Mouse (Mus musculus) urinary bladder, adult 18-20 months (tissue): ENCODE data around the gene Thpo.

ENCODE experiments used
- DNase-seq, 2 experiments: peaks; one replicate each; pipeline ENCODE4 v3.0.0; 2022; ENCODE audit warnings: low spot score in 2 of 2, mixed read lengths in 2 of 2

Gene Thpo

GRCm38 (mm10) chr16:20724338-20724748 is 10.0 kb downstream of the Thpo start:
- DNase-seq = peak; percentile 22 to 52

DNA sequence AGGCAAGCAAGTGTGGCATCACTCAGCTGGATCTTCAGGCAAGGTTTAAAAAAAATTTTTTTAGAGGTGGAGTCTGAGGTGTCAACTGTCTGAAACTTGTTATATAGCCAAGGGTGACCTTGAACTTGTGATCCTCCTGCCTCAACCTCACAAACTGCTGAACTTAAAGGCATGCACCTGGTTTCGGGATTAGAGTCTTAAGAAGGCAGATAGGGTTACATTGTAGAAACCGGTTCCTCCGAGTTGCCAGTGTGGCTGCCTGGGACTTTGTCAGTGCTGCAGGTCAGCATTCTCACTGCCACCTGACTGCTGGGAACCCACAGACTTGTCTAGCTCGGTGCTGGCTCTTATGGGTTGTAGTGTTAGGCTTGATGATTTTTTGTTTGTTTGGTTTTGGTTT is 11.1 kb downstream of the Thpo start:
- DNase-seq = no peak

DNA sequence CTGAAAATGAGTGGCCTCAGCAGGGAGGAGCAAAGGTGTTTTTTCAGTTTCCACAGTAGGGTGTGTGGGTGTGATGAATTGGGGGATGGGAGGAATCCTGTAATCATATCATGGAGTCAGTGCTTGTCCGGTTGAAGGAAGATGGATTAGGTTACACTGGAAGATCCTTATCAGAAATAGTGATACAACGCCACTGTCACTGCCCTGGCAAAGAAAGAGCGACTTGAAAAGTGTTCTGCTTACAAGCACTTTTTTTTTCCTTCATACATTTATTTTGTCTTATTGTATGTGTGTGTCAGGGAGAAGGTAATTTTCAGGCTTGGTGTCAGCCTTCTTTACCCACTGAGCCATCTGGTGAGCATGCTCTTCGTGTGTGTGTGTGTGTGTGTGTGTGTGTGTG is 11.6 kb downstream of the Thpo start:
- DNase-seq = no peak

DNA sequence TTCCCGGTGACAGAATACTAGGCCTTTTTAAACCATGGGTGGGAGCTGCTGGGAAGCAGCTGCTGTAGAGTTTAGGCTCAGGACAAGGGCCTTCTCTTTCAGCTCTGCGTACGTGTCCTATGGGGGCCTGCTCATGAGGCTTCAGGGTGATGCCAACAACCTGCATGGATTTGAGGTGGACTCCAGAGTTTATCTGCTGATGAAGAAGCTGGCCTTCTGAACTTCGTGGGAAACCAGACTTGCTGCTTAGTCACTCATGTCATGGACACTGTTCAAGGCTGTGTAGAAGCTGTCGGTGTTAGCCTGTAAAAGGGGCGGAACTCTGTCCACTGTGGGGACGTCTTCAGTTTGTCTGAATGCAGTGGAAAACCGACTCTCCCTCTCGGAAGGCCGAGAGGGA is 12.5 kb downstream of the Thpo start:
- no peak for DNase-seq

GRCm38 (mm10) chr16:20717978-20718670 is 16.2 kb downstream of the Thpo start:
- no peak for DNase-seq

GRCm38 (mm10) chr16:20717181-20717977 is 16.9 kb downstream of the Thpo start, which contains the start of the genes Polr2h and Clcn2:
Gene Polr2h, plus strand, starts transcription at chr16:20717665.
Gene Clcn2, minus strand, starts transcription at chr16:20717746.
- peak; percentile 96 to 98 for DNase-seq

DNA sequence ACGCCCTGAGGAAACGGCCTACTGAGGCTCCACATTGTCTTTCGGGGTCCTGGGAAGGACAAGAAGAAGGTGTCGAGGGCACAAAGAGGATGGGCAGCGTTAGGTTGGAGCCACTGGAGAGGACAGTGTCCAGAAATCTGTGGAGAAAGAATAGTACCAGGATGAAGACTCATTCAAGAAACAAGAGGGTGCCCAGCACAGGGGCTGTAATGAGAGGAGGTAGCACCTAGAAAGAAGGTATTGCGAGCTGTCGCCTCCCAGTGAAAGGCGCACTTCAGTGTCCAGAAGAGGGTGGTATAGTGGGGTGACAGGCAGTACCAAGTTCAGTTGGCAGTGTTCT is 17.5 kb downstream of the Thpo start:
- DNase-seq = no peak

GRCm38 (mm10) chr16:20715976-20716840 is 18.1 kb downstream of the Thpo start:
- peak; percentile 68 to 84 for DNase-seq

DNA sequence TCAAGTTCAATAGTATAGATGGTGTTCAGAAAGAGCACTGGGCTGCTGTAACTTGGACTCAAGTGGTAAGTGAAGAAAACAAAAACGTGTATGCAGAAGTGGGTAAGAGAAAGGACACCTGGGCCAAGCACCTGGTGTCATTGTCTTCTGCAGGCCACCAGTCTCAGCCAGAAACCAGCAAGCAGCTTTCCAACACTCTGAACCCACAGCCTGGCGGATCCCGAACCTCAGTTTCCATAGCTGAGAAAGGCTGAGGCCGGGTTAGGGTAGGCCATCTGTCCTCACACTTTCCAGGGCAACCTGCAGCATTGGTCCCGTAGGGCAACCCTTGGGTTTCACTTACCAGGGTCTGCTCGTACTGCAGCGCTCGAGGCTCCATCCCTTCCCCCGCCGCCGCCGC is 18.7 kb downstream of the Thpo start:
- DNase-seq = no peak

DNA sequence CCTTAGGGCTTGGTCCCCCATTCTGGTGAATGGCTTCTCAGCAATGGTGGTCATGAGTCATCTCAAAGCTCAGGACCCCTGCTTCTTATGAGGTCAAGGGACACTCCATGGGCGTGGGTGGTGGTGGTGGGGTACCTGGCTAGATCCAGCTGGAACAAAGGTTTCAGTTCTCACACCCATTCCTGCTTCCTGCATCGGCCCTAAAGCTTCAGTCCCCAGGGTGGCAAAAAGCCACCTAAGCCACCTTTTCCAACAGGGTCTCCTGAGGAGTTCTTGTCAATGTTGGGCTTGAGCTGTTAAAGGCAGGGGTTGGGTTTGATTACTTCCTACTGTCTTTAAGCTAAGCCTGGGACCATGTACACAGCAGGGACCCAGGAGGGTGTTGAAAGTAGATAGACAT is 19.1 kb downstream of the Thpo start:
- DNase-seq = no peak

DNA sequence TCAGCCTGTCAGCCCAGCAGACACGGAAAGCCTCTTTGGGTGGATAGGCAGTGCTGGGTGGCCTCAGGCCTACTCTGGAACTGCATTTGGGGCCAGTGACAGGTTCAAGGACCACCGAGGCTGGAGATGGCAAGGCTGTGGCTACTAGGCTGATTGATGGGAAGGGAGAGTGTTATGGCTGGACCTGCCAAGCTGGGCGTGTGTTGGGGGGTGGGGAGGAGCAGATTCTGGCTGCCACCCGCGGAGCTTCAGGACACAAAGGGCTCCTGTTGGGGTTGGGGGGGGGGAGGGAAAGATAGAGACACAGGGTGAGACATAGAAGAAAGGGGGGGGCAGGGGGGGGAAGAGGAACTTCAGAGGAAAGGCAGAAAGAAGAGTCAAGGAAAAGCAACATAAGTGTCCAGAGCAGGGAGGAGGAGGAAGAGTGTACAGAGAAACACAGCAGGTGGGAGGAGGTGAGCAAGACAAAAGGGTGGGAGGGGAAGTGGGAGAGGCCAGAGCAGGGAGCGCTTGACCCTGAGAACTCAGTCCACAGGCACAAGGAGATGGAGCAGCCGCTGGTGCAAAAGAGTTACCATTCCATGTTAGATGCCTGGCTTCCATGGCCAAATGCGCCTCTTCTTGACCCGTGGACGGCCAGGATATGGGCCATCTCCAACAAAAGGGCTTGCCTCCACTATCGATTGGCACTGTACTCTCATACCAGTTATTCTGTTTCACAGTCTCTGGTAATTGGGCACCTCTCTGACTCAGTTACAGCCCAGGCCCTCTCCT is 19.8 kb downstream of the Thpo start:
- DNase-seq = no peak

GRCm38 (mm10) chr16:20712889-20713288 is 21.4 kb downstream of the Thpo start:
- no peak for DNase-seq

- DNase-seq = no peak
Observed at GRCm38 (mm10) chr16:20712190-20712589, 22.1 kb downstream of the Thpo start.

- no peak for DNase-seq
Observed at GRCm38 (mm10) chr16:20710810-20711209, 23.5 kb downstream of the Thpo start.

GRCm38 (mm10) chr16:20710370-20710769 is 23.9 kb downstream of the Thpo start:
- no peak for DNase-seq

DNA sequence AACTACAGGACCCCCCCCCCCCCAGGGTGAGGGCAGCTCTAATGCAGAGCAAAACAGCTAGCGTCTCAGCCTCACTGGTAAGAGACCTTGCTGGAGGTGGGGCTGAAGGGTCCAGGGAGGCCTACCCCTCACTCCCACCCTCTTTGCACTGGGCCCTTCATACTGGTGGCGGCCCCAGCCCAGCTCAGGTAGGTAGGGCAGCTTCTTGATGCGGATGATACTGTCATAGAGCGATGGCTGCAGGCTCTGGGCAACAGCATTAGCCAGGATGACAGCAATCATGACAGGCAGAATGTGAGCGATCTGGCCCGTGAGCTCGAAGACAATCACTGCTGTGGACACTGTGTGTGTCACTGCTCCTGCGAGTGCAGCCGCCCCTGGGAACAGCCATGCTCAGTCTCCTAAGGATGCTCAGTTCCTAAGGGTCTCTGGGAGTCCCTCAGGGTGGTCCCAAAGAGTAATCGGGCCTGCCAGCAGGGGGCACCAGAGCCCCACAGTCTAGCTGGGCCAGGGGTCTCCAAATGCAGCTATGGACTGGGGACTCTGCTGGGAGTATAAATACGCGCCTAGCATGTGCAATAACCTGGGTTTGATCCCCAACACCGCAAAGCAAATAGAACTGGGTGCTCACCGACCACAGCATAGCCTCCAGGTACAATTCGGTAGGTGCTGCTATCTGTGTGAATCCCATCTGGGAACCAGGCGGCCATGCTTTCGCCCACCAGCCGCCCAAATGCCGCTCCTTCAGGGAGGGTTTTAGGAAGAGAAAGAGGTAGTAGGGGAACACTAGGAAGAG is 25.2 kb downstream of the Thpo start:
- DNase-seq = no peak

DNA sequence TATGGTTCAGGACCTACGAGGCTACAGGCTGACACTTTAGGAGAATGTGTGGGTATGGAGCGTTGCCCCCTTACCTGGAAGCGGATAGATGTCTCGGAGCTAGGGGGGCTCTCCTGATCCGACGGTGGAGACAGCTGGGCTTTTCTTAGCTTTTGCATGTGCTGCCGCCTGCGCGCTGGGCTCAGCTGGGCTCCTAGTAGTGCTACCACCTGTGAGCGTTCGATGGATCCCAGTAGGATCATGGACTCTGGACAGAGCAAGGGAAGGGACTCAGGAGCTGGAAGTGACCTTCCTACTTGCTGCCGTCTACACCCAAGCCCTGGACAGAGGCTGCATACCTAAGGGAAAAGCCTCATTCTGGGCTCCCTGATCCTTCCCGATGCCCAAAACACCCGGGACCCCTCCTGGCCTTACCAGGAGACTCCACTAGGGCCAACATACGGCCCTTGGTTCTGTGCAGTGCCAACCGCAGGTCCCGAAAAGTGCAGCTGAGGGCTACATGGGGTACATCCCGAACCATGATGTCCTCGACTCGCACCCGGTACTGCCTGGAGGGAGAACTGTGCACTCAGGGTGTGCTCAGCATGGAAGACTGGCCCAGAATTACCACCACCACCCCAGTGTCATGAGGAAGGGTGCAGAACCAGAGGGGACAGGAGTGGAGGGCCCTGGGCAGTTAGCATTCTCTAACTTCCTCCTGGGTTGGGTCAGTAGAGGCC is 25.9 kb downstream of the Thpo start:
- no peak for DNase-seq

DNA sequence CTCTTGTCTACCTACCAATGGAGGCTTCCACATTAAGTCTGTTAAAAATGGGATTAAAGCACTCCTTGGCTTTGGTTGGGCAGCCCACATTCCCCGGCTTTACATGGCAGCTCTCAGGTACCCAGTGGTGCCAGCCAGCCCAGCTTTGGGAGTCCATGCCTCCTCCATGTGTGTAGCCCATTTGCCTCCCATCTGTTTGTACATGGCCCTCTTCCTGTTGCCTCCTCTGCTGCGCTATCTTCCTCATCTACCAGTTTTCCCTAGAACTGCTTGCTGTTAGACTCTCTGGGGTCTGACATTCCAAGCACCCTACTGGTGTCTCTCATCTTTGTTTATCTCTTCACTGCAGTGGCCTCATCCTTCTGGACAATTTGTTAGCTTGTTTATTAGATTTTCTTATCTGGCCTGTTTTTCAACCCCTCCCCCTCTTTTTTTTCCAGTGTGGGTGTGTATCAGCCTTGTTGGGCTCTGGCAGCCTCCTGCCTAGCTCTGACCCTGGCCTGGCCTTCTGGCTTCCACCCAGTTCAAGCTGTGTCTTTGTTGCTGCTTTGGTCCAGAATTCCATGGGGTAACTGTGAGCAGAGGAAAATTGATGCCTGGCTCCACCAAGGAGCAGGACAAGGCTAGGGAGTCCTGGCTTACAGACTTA is 27.8 kb downstream of the Thpo start:
- no peak for DNase-seq

DNA sequence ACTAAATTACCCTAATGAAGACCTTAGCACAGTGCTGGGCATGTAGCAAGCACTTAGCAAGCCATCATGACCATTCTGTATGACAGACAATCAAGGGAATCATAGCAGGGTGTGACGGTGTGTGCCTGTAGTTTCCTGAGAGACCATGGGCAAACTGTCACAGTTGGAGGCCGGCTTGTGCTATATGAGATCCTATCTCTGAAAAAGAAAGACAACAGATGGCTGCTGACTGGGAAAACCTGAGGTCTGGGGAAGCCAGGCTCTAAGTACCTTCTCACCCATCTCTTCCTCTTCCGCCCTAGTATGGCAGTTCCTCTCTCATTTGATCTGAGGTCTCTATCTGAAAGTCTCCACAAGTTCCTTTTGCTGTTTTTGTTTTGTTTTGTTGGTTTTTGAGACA is 28.5 kb downstream of the Thpo start:
- no peak for DNase-seq
